Mouse (Mus musculus): ENCODE measurements around the gene Ick.

DNA sequence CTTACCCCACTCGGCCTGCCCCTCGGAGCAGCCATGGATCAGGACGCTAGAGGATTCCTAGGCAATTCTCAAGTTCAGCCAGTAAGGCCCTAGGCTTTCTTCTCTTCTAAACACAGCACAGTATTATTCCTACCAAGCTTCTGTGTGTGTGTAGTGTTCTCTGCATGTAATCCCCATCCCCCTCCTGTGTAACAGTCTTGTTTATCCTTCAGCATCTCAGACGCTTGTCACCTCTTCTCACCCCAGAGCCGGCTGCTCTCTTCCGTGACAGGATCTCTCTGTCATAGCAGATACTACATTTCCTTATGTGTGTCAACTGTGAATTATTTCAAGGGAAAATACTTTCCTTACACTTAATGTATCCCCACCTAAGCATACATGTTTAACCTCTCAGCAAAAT is 17.0 kb downstream of the Ick start:
- TF ChIP-seq CTCF (IDR thresholded peaks at IDR 0.05; ENCODE audit: insufficient read depth, low read length): no peak
- no peak for TF ChIP-seq POLR2A (IDR thresholded peaks at IDR 0.05; ENCODE audit: borderline replicate concordance, extremely low read depth, low read depth, low read length)

All from lung, adult 2 months (tissue).